Mouse (Mus musculus) 416B (cell line): ENCODE results near the gene Slc38a4.
A peak's percentile ranks its signal among the peaks of the same experiment; 100 is the strongest.

Experiments
- DNase-seq: peaks from one replicate; pipeline ENCODE4 v3.0.0; 2011; ENCODE audit warnings: low read depth

Gene Slc38a4

GRCm38 (mm10) chr15:97055794-97056193, at the start of gene Slc38a4:
Gene Slc38a4 (minus strand): TSS chr15:97055956.
- DNase-seq = no peak

GRCm38 (mm10) chr15:97104889-97105391, 49.2 kb upstream of the Slc38a4 start:
- DNase-seq = no peak

- no peak for DNase-seq
Observed at GRCm38 (mm10) chr15:97104048-97104447, 48.3 kb upstream of the Slc38a4 start.

- peak; percentile 34 for DNase-seq
Observed at GRCm38 (mm10) chr15:97102811-97103210, 47.1 kb upstream of the Slc38a4 start.

- DNase-seq = no peak
Observed at GRCm38 (mm10) chr15:97102181-97102580, 46.4 kb upstream of the Slc38a4 start.

- DNase-seq = no peak
Observed at GRCm38 (mm10) chr15:97099101-97099500, 43.3 kb upstream of the Slc38a4 start.

GRCm38 (mm10) chr15:97097548-97097947, 41.8 kb upstream of the Slc38a4 start:
- DNase-seq = no peak

GRCm38 (mm10) chr15:97089526-97089925, 33.8 kb upstream of the Slc38a4 start:
- DNase-seq = no peak

GRCm38 (mm10) chr15:97085833-97086232, 30.1 kb upstream of the Slc38a4 start:
- DNase-seq = peak; percentile 21

- DNase-seq = no peak
Observed at GRCm38 (mm10) chr15:97077665-97078064, 21.9 kb upstream of the Slc38a4 start.

GRCm38 (mm10) chr15:97076092-97076491, 20.3 kb upstream of the Slc38a4 start:
- DNase-seq = no peak

- no peak for DNase-seq
Observed at GRCm38 (mm10) chr15:97075240-97075639, 19.5 kb upstream of the Slc38a4 start.

GRCm38 (mm10) chr15:97072859-97073826, 17.4 kb upstream of the Slc38a4 start:
- no peak for DNase-seq

GRCm38 (mm10) chr15:97067340-97068136, 11.8 kb upstream of the Slc38a4 start:
- no peak for DNase-seq

- no peak for DNase-seq
Observed at GRCm38 (mm10) chr15:97066937-97067336, 11.2 kb upstream of the Slc38a4 start.

- DNase-seq = no peak
Observed at GRCm38 (mm10) chr15:97063211-97063610, 7.5 kb upstream of the Slc38a4 start.

- DNase-seq = no peak
Observed at GRCm38 (mm10) chr15:97060973-97061372, 5.2 kb upstream of the Slc38a4 start.

- DNase-seq = no peak
Observed at GRCm38 (mm10) chr15:97060571-97060970, 4.8 kb upstream of the Slc38a4 start.

- peak; percentile 11 for DNase-seq
Observed at GRCm38 (mm10) chr15:97060102-97060501, 4.3 kb upstream of the Slc38a4 start.

- DNase-seq = no peak
Observed at GRCm38 (mm10) chr15:97059071-97060041, 3.6 kb upstream of the Slc38a4 start.

- no peak for DNase-seq
Observed at GRCm38 (mm10) chr15:97054767-97055489, 828 bp downstream of the Slc38a4 start.
